Mouse (Mus musculus): ENCODE data around the gene Dnm3. TPM values are rescaled to one million over a fixed set of nuclear protein-coding genes. Genes with fewer than 3 reads are reported as not detected.

The Dnm3 gene
- total RNA-seq, 2 experiments from 2014 or later = 1.2 TPM; not detected in 1

GRCm38 (mm10) chr1:162143974-162144912, 333.6 kb downstream of the Dnm3 start:
- no peak for ATAC-seq (replicated peaks; ENCODE audit: low FRiP score, poor library complexity, severe bottlenecking)

GRCm38 (mm10) chr1:162142285-162142684, 335.5 kb downstream of the Dnm3 start:
- no peak for ATAC-seq (replicated peaks; ENCODE audit: low FRiP score, poor library complexity, severe bottlenecking)

- no peak for ATAC-seq (replicated peaks; ENCODE audit: low FRiP score, poor library complexity, severe bottlenecking)
These were observed 341.5 kb downstream of the Dnm3 start for GRCm38 (mm10) chr1:162136328-162136727.

GRCm38 (mm10) chr1:162135451-162136213, 342.2 kb downstream of the Dnm3 start:
- no peak for ATAC-seq (replicated peaks; ENCODE audit: low FRiP score, poor library complexity, severe bottlenecking)

- no peak for ATAC-seq (replicated peaks; ENCODE audit: low FRiP score, poor library complexity, severe bottlenecking)
These were observed 343.2 kb downstream of the Dnm3 start for GRCm38 (mm10) chr1:162134651-162135066.

DNA sequence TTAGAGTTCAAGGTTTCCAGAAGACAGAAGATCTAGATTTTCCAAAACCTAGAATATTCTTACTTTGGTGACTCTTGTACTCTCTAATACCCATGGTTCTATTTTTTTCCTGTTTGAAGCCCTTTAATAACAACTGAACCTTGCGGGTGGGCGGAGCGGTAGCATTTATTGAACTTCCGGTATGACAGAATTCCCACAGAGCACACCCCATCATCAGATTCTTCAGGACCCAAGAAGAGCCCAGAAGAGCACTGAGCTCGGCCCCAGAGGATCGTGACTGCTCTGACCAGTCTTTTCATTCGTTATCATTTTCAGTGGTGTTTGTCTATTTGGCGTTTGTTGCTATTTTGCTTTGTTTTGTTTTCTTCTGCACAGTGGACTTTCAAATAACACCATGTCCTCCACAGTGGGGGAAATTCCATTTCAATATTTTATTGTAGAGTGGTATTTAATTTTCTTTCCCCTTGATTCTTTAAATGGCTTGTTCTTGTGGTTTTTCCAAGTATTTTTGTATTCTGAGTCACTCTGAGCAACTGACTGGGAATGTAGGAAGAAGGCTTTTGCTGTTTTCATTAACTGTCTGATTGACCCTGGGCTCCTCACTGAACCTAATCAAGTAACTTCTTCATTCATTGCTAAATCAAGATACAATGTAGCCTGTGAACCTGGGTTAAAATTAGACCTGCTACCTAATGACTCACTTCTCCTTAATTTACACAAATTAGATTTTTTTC, 344.8 kb downstream of the Dnm3 start:
- no peak for ATAC-seq (replicated peaks; ENCODE audit: low FRiP score, poor library complexity, severe bottlenecking)

DNA sequence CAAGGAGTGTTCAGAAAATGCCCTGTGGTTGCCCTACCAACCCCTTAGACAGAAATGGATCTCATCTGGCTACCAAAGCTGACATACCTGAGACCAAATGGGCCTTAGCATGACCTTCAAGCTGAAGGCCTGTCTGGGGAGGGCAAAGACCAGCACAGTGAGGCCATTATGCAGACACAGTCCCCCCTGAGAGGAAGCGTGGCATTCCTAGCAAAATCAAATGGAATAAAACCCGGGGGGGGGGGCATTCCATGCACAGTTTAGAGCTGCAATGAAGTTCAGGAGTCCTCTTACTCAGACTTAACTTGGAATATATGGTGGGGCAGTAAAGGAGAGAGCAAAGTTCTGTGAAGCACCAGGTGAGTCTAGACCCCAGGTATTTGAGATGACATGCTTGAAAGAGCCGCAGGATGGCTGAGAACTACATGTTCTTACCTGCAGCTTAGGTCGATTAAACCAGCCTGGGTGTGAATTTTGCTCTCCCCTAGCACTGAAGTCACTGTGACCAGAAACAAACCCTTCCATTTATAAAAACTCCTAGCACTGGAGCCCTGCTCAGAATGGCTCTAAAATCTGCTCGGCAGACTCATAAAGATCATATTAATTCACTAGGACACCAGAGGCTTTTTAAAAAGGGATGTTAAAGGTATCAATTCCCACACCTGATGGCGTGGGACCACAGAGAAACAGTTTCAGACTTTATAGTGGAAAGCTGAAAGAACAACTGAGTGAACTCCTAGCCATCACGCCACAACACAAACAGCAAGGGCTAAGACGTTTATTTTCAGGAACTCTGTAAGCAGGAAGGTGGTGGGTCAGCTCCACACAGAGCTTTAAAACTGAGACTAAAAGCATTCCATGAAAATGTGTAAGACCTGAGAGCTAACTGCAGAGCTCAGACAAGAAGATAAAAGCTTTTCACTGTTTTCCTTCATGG, 350.7 kb downstream of the Dnm3 start:
- no peak for ATAC-seq (replicated peaks; ENCODE audit: low FRiP score, poor library complexity, severe bottlenecking)

DNA sequence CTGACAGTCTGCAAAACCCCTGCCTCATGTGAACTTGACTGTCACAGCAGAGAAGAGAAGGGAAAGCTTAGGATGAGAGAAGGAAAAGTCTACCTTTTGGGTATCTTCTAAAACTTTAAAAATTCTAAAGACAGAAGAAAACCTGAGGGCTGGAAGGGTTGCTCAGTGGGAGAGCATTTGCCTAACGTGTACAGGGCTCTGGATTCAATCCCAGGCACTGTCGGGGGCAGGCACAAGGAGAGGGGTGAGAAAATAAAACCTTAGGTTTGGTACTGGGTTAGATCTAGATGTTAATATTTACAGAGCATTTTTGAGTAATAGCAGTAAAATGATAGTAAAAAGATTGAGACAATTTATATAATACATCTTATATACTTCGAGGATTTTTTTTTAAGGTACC, 353.4 kb downstream of the Dnm3 start:
- ATAC-seq (replicated peaks; ENCODE audit: low FRiP score, poor library complexity, severe bottlenecking) = no peak

DNA sequence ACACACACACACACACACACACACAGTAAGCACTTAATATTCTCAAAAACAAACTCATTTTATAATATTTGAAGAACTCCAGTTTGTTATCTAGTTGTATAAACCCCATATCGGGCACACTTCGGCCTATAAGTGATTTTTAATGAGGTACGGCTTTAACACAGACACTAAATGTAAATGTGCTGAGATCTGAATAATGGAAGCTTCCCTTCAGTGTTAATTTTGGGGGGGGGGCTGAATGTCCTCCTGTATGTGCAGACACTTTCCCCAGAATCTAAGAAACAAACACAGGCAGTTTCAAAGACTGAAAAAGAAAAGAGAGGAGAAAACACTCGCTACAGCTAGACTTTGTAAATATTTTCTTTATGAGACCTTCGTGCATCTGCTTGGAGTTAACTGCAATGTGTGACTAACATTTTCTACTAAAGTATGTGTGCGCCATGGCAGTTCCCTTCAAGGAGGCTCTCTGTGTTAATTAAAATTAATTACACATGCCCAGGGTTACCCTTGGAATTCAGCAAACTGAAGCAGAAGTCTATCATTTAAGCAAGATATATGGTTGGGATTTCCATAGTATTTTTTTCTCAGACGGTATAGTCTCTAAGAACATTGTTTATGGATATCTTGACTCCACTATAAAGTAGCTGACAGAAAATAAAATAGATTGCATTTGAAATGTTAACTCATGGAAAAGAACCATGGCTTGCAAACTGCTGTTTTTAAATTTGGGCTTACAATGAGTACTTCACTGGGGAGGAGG, 356.2 kb downstream of the Dnm3 start:
- ATAC-seq (replicated peaks; ENCODE audit: low FRiP score, poor library complexity, severe bottlenecking) = no peak

DNA sequence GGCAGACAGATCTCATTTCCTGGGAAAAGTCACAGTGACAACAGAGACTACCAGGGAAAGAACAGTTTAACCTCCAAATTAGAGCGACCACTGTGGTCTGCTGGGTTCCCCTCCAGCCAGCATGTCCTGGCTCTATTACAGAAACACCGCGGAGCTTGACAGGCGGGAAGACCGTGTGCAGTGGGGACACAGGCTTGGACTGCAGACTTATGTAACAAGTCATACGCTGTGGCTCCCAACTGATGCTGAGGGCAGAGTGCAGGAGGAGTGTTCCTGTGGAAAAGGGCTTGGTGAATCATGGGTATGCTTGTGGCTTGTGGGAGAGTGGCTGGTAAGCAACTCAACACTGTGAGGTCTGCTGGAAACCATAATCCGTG, 368.4 kb downstream of the Dnm3 start:
- ATAC-seq (replicated peaks; ENCODE audit: low FRiP score, poor library complexity, severe bottlenecking) = no peak

DNA sequence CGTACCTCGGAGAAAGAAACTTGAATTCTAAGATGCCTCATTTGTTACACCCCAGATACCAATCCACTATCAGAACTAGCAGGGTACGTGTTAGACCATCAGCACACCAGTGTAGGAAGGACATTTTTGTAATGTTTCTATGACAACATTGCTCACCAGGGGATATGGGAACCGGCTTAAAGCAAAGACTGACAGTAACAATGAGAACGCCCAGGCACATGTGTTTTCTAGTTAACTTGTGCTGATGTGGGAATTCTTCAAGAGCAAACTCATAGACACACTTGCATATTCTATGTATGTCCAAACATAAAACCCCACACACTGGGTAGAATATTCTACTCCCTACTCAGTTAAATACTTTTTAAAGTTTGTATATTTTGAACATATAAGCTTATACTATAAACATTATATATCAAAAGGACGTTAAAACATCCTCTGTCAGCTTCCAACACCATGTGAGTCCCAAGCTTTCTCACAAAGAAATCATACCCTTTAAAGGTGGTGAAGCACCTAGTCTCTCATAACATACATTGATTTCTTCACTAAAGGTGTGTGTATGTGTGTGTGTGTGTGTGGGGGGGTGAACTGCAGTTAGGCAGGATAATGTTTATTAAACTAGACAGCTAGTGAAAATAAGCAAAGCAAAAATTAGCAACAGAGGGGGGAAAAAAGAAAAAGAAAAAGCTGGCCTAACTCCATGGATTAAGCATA, 369.0 kb downstream of the Dnm3 start:
- no peak for ATAC-seq (replicated peaks; ENCODE audit: low FRiP score, poor library complexity, severe bottlenecking)

DNA sequence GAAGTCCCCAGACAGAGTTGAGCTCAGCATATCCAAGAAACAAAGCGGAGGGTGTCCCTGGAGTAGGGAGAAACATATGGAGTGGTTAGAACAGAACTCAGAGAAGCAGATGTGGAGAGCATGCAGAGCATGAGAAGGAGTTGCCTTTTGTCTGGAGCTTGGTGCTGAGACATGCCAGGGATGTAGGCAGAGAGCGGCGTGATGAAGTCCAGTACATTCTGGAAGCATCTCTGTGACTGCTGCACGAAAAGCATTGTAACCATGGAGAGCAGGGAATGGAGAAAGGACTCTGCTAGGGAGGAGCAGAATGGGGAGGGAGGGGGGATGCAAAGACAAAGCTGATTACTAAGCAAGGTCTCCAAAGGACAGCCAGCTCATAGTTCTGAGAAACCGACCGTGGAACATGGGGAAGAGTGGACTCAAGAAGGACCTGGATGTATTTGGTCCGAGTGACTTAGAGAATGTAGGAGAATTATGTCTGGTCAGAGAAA, 369.6 kb downstream of the Dnm3 start:
- ATAC-seq (replicated peaks; ENCODE audit: low FRiP score, poor library complexity, severe bottlenecking) = no peak

DNA sequence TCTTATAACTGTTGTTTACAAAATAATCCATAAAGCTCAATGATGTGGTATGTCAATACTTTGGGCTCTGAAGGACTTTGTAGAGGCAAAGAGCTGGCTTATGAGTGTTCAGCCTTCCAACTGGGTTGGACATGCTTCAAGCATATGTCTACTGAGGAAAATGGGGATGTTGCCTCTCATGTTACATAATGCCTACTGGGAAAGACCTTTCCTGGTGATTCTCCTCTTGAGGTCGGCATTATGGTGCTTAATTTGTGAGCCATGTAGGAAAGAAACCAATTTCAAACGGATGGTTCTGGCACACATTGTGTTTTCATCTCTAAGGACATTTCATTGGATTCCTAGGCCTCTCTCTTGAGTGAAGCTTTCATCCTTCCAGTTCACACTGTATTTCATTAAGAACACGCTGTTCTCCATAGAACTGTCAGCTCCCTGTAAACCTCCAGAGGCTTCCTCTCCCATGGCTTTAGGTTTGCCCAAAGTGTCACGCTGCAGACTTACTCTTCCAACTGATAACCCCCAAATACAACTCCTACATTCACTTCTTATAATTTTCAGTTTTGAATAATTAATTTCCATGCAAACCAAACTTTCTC, 370.7 kb downstream of the Dnm3 start:
- ATAC-seq (replicated peaks; ENCODE audit: low FRiP score, poor library complexity, severe bottlenecking) = no peak

DNA sequence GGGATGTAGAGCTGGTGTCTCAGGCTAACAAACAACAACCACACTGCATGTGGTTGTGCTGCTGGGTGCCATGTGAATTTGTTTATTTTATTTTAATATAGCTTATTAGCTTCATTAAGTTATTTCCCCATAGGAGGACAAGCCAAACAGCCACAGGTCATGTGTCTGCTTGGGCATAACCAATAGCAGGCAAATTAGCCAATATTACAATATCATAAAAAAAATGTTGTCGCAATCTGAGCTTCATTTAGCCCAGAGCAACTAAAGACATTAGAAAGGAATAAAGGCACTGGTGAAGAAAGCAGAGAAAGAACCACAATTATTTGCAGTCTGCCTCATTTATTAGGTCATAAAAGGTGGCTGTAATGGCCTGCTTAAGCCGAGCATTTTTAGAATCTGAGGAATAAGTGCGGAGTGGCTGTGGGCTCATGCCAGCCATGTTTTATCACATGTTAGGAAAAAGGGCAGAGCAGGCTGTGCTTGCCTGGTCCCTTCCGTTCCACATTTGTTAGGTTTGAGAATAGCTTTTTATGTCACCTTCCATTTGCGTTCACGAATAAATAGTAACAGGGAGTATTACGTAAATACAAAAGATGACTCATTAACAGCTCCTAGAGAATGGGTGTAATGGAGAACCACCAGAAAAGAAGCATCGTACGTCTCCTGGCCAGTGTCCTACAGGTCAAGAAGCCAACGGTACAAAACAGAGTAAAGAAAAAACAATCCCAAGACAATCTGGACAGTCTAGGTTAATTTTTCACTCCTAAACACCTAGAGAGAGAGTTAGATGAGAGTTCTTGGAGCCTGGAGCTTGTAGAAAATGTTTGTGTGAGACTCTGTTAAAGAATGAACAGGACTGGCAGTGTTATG, 376.6 kb downstream of the Dnm3 start:
- ATAC-seq (replicated peaks; ENCODE audit: low FRiP score, poor library complexity, severe bottlenecking) = no peak

GRCm38 (mm10) chr1:162100033-162100820, 377.6 kb downstream of the Dnm3 start:
- no peak for ATAC-seq (replicated peaks; ENCODE audit: low FRiP score, poor library complexity, severe bottlenecking)

- ATAC-seq (replicated peaks; ENCODE audit: low FRiP score, poor library complexity, severe bottlenecking) = no peak
These were observed 378.6 kb downstream of the Dnm3 start for GRCm38 (mm10) chr1:162099203-162099602.
